Comparison of ENCODE assay signal across 20 mouse cellular contexts in the genomic region with DNA sequence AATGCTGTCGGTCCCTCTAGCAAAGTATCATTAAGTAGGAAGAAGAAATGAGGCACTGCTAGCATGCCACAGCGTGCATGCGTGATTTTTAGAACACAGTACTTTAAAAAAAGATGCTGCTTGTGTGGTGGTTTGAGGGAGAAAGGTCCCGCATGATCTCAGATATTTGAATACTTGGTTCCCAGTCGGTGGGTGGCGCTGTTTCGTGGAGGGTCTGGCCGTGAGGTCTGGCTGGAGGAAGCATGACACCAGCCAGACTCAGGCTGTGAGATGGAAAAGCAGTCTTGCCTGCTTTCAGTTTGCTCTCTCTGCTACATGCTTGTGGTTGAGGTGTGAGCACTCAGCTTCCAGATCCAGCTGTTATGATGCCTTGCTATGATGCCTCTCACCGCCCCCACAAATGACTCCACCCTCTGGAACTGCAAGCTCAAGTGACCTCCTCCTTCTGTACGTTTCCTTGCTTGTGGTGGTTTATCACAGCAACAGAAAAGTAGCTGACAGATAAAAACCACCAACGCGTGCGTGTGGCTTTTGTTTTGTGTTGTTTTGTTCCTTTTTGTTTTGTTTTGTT. TPM values are rescaled to one million over a fixed set of nuclear protein-coding genes. Genes with fewer than 3 reads are reported as not detected.
DNase-seq lines count a peak whose midpoint lies in the region; TF ChIP-seq lines count a peak whose summit lies in the region.
"Had no signal": no experiment of that assay in that cellular context is flagged by ENCODE, and none has a peak within 500 bp of the region (broad histone marks: within the 10 kb centered on the region; RNA-seq: fewer than 3 reads in every experiment).

No protein-coding gene starts in this region.

- TF ChIP-seq POLR2A in MEL (IDR thresholded peaks at IDR 0.05; ENCODE audit: control insufficient read depth in 1 of 2, insufficient read depth in 1 of 2, low read depth in 1 of 2, low read length in 2 of 2, poor library complexity in 1 of 2), result no peak

- TF ChIP-seq CTCF in MEL (IDR thresholded peaks at IDR 0.05 in 2 of 3, conservative IDR thresholded peaks at IDR 0.05 in 1 of 3; ENCODE audit: control insufficient read depth in 1 of 3, insufficient read depth in 1 of 3, low read depth in 2 of 3, low read length in 3 of 3, poor library complexity in 1 of 3, severe bottlenecking in 1 of 3), result no peak

- no peaks in the 10 kb centered on the region for H3K9me3 ChIP-seq in MEL (replicated peaks; ENCODE audit: insufficient read depth, low read length)
- H3K9me3 ChIP-seq: embryonic facial prominence, embryonic 12.5 days; heart, embryonic 12.5 days; hindbrain, embryonic 15.5 days; limb, embryonic 15.5 days had no signal

- H3K4me1 ChIP-seq in MEL (ENCODE audit: control insufficient read depth in 1 of 2, insufficient read depth in 2 of 2, low read length in 2 of 2), result peaks cover 0 to 11% of the 10 kb centered on the region in 2 experiments; a peak in 2 of 4 replicates
- H3K4me1 ChIP-seq: embryonic facial prominence, embryonic 12.5 days; hindbrain, embryonic 15.5 days; limb, embryonic 15.5 days had no signal

- DNase-seq in 416B (ENCODE audit: low read depth) (peak; percentile 54), MEL (ENCODE audit: low read depth, low spot score) (peak; percentile 57)
- peak; percentile 81 for DNase-seq in CD4-positive helper T cell, adult 2 months (ENCODE audit: low read depth, low spot score)
- peak; percentile 23 for DNase-seq in c-Kit-positive CD71-negative TER-119-negative erythroid progenitor cells, embryonic 14.5 days (ENCODE audit: low read depth)
- DNase-seq in testis, postnatal 14 days (ENCODE audit: low spot score), result no peak
- DNase-seq in spleen, postnatal 14 days (ENCODE audit: low spot score in 2 of 2), result no peak
- no peak for DNase-seq in gastrocnemius, postnatal 36 days
- no peak for DNase-seq in frontal cortex, postnatal 36 days (ENCODE audit: low spot score in 2 of 2)
- DNase-seq: adrenal gland, adult 2 months; cerebellum, adult 9-10 months; kidney, adult 2 months; kidney, postnatal 10 days; lung, postnatal 10 days; retina, postnatal 1 day had no signal

- no peak overlapping the region for H3K9ac ChIP-seq in MEL (ENCODE audit: control insufficient read depth, low read depth, low read length, poor library complexity, severe bottlenecking)
- H3K9ac ChIP-seq: embryonic facial prominence, embryonic 12.5 days; heart, embryonic 12.5 days; hindbrain, embryonic 15.5 days; limb, embryonic 15.5 days had no signal

- no peaks in the 10 kb centered on the region for H3K27me3 ChIP-seq in MEL (ENCODE audit: control insufficient read depth in 1 of 2, insufficient read depth in 2 of 2, low read length in 2 of 2)
- H3K27me3 ChIP-seq: embryonic facial prominence, embryonic 12.5 days; hindbrain, embryonic 15.5 days; limb, embryonic 15.5 days had no signal

- peak; percentile 18 to 27; a peak in 2 of 4 replicates for TF ChIP-seq EP300 in MEL (IDR thresholded peaks at IDR 0.05; ENCODE audit: low read depth in 1 of 2, low read length in 2 of 2)

- H3K27ac ChIP-seq in MEL (ENCODE audit: control insufficient read depth, low read depth, low read length), result no peak overlapping the region
- H3K27ac ChIP-seq: embryonic facial prominence, embryonic 12.5 days; hindbrain, embryonic 15.5 days; limb, embryonic 15.5 days; stomach, postnatal 0 days had no signal

- intact Hi-C loops in gastrocnemius, postnatal 36 days (cut with DNase I), result no loop called here

- no peaks in the 10 kb centered on the region for H3K79me2 ChIP-seq in MEL (ENCODE audit: control insufficient read depth, insufficient read depth, low read length, poor library complexity)

- H3K36me3 ChIP-seq in MEL (ENCODE audit: control insufficient read depth in 1 of 2, insufficient read depth in 2 of 2, low read length in 2 of 2), result no peaks in the 10 kb centered on the region
- H3K36me3 ChIP-seq: embryonic facial prominence, embryonic 12.5 days; heart, embryonic 12.5 days; hindbrain, embryonic 15.5 days; limb, embryonic 15.5 days had no signal

- no peak for TF ChIP-seq RAD21 in MEL (IDR thresholded peaks at IDR 0.05; ENCODE audit: low read depth, low read length)

- no peak overlapping the region for H3K4me3 ChIP-seq in MEL (ENCODE audit: control insufficient read depth in 1 of 2, insufficient read depth in 1 of 2, low read depth in 2 of 2, low read length in 2 of 2)
- H3K4me3 ChIP-seq: embryonic facial prominence, embryonic 12.5 days; erythroblast, embryonic 14.5 days; heart, embryonic 12.5 days; hindbrain, embryonic 15.5 days; limb, embryonic 15.5 days had no signal

TF ChIP-seq in MEL, 35 proteins besides CTCF, POLR2A, EP300 and RAD21:
- TF ChIP-seq SIN3A (IDR thresholded peaks at IDR 0.05; ENCODE audit: low read length) (peak; percentile 25; the same call in 1 of the 2 replicates), USF2 (IDR thresholded peaks at IDR 0.05; ENCODE audit: borderline replicate concordance in 1 of 2, insufficient read depth in 1 of 2, low read depth in 1 of 2, low read length in 2 of 2) (no peak), MAFK (IDR thresholded peaks at IDR 0.05; ENCODE audit: borderline replicate concordance, low read depth, low read length) (no peak), ZMIZ1 (IDR thresholded peaks at IDR 0.05; ENCODE audit: low read depth, low read length) (no peak), ZKSCAN1 (IDR thresholded peaks at IDR 0.05; ENCODE audit: low read depth, low read length) (no peak), NELFE (IDR thresholded peaks at IDR 0.05; ENCODE audit: low read depth, low read length) (no peak), GATA1 (IDR thresholded peaks at IDR 0.05; ENCODE audit: low read depth, low read length) (peak; percentile 44; the same call in 1 of the 2 replicates), BHLHE40 (IDR thresholded peaks at IDR 0.05; ENCODE audit: borderline replicate concordance, low read depth, low read length) (peak; percentile 88), RCOR1 (IDR thresholded peaks at IDR 0.05; ENCODE audit: low read depth, low read length) (0 out of 2 replicates have a peak, but pooled peaks have one; percentile 16), TCF12 (IDR thresholded peaks at IDR 0.05; ENCODE audit: low read depth, low read length) (no peak), MYC (IDR thresholded peaks at IDR 0.05; ENCODE audit: low read depth, low read length) (no peak), E2F4 (IDR thresholded peaks at IDR 0.05; ENCODE audit: borderline replicate concordance, low read depth, low read length) (no peak), MYB (IDR thresholded peaks at IDR 0.05; ENCODE audit: low read depth, low read length) (no peak), MAX (IDR thresholded peaks at IDR 0.05; ENCODE audit: low read length) (no peak), GABPA (IDR thresholded peaks at IDR 0.05; ENCODE audit: low read depth, low read length) (no peak), JUND (IDR thresholded peaks at IDR 0.05; ENCODE audit: low read depth, low read length) (no peak), TBP (IDR thresholded peaks at IDR 0.05; ENCODE audit: low read depth, low read length) (no peak), ELF1 (IDR thresholded peaks at IDR 0.05; ENCODE audit: low read depth, low read length) (no peak), KAT2A (conservative IDR thresholded peaks at IDR 0.05; ENCODE audit: low read depth, low read length) (no peak), NRF1 (IDR thresholded peaks at IDR 0.05; ENCODE audit: insufficient read depth, low read depth, low read length, poor library complexity, severe bottlenecking) (no peak), CHD1 (IDR thresholded peaks at IDR 0.05; ENCODE audit: low read depth, low read length) (no peak), ZNF384 (IDR thresholded peaks at IDR 0.05; ENCODE audit: low read depth, low read length) (no peak), MXI1 (IDR thresholded peaks at IDR 0.05; ENCODE audit: low read depth, low read length) (no peak), MEF2A (IDR thresholded peaks at IDR 0.05; ENCODE audit: extremely low read depth, insufficient replicate concordance, low read depth, low read length, poor library complexity, severe bottlenecking) (no peak), SMC3 (IDR thresholded peaks at IDR 0.05; ENCODE audit: low read depth, low read length) (no peak), ZC3H11A (IDR thresholded peaks at IDR 0.05; ENCODE audit: low read depth, low read length) (no peak), MAZ (IDR thresholded peaks at IDR 0.05; ENCODE audit: low read depth, low read length) (no peak), ETS1 (IDR thresholded peaks at IDR 0.05; ENCODE audit: low read depth, low read length) (no peak)

RNA-seq across cellular contexts. Expression of a gene that starts 36.5 kb away (rescaled TPM):
- total RNA-seq in MEL (2012; rRNA removed), result 6.4 and 7.1 TPM in 2 replicates
- polyA plus RNA-seq in MEL (2012; ENCODE audit: insufficient read depth in 1 of 2, insufficient read length in 2 of 2, low read depth in 1 of 2, low replicate concordance in 2 of 2, missing spikeins in 1 of 2), result 10 to 100 TPM in 1 of 2 experiments, not detected in 1; 17.6 TPM
- 1 to 10 TPM; 6.2 to 9.5 TPM for total RNA-seq in gastrocnemius, postnatal 36 days (2021)

Comparison
In these comparisons a context has a peak if more than half of its experiments do, and no peak if none do; other contexts are left out.
1. DNase-seq: peak in 416B (single experiment), CD4-positive helper T cell, adult 2 months (single experiment), MEL (single experiment) and c-Kit-positive CD71-negative TER-119-negative erythroid progenitor cells, embryonic 14.5 days (single experiment); none in testis, postnatal 14 days (single experiment), spleen, postnatal 14 days (0 of 2), gastrocnemius, postnatal 36 days (0 of 2) and frontal cortex, postnatal 36 days (0 of 2).